Mouse (Mus musculus) midbrain, embryonic 10.5 days (tissue): Measurements from ENCODE around the gene Jam2. TPM values are rescaled to one million over a fixed set of nuclear protein-coding genes. Genes with fewer than 3 reads are reported as not detected.

ENCODE experiments used
- DNase-seq: peaks from one replicate; pipeline ENCODE4 v3.0.0-alpha.2; 2017; ENCODE audit warnings: low spot score
- H3K27ac ChIP-seq: fragments of 300-500 bp; sonication (generic); replicated peaks from 2 replicates; pipeline ENCODE4 v1.5.1; 2016; ENCODE audit warnings: mild to moderate bottlenecking
- H3K27me3 ChIP-seq: fragments of 300-500 bp; sonication (generic); 2 replicates; pipeline ENCODE4 v1.6.1; 2016; ENCODE audit warnings: low read depth, mild to moderate bottlenecking; ENCODE audit not compliant: poor library complexity, severe bottlenecking
- H3K36me3 ChIP-seq: fragments of 300-500 bp; sonication (generic); 2 replicates; pipeline ENCODE4 v1.6.1; 2016; ENCODE audit warnings: mild to moderate bottlenecking, moderate library complexity
- H3K4me1 ChIP-seq: fragments of 300-500 bp; sonication (generic); 2 replicates; pipeline ENCODE4 v1.6.1; 2016
- H3K4me3 ChIP-seq: fragments of 300-500 bp; sonication (generic); 2 replicates; pipeline ENCODE4 v1.5.1; 2016; ENCODE audit warnings: mild to moderate bottlenecking, moderate library complexity
- H3K9me3 ChIP-seq: fragments of 300-500 bp; sonication (generic); replicated peaks from 2 replicates; pipeline ENCODE4 v1.6.1; 2016; ENCODE audit warnings: mild to moderate bottlenecking
- WGBS: fragments of 180-500 bp; shearing (Covaris S2); methylation state at CpG from one replicate; pipeline ENCODE4 v1.1.7; 2016; 5-methylcytosine and 5-hydroxymethylcytosine counted together
- polyA plus RNA-seq: library from polyadenylated mRNA; unstranded; fragments of >200 nt; fragmentation: Nextera tagmentation; extraction: Ambion mirVana; gene quantifications from 2 replicates; pipeline ENCODE4 v1.2.1, GENCODE M21; 2016

Jam2 gene
- polyA plus RNA-seq: 53.0 and 67.8 TPM in 2 replicates

- 0% methylated on average over 43 of the region's 43 CpGs for WGBS
- Histone ChIP-seq H3K27ac (peak within 1 kb of the TSS; percentile 99), H3K9me3 (no peaks in the 10 kb centered on the region; the same call in 1 of the 2 replicates), H3K4me1 (peaks cover 29% of the 10 kb centered on the region), H3K27me3 (no peaks in the 10 kb centered on the region), H3K4me3 (peak within 1 kb of the TSS; percentile 85), H3K36me3 (peaks cover 24% of the 10 kb centered on the region)
- DNase-seq: peak; percentile 92
These were observed at the start of gene Jam2 for GRCm38 (mm10) chr16:84774003-84774703. Jam2 (plus strand) TSS chr16:84774123.

GRCm38 (mm10) chr16:84734806-84735165 lies 39.1 kb upstream of the Jam2 start:
- Histone ChIP-seq H3K27me3 (no peaks in the 10 kb centered on the region), H3K27ac (peak overlapping the region; percentile 90), H3K9me3 (no peaks in the 10 kb centered on the region), H3K4me1 (peaks cover 12% of the 10 kb centered on the region), H3K36me3 (peaks cover 34% of the 10 kb centered on the region), H3K4me3 (peak overlapping the region; percentile 83)
- DNase-seq: no peak
- under 1% methylated on average over 15 of the region's 15 CpGs for WGBS

DNA sequence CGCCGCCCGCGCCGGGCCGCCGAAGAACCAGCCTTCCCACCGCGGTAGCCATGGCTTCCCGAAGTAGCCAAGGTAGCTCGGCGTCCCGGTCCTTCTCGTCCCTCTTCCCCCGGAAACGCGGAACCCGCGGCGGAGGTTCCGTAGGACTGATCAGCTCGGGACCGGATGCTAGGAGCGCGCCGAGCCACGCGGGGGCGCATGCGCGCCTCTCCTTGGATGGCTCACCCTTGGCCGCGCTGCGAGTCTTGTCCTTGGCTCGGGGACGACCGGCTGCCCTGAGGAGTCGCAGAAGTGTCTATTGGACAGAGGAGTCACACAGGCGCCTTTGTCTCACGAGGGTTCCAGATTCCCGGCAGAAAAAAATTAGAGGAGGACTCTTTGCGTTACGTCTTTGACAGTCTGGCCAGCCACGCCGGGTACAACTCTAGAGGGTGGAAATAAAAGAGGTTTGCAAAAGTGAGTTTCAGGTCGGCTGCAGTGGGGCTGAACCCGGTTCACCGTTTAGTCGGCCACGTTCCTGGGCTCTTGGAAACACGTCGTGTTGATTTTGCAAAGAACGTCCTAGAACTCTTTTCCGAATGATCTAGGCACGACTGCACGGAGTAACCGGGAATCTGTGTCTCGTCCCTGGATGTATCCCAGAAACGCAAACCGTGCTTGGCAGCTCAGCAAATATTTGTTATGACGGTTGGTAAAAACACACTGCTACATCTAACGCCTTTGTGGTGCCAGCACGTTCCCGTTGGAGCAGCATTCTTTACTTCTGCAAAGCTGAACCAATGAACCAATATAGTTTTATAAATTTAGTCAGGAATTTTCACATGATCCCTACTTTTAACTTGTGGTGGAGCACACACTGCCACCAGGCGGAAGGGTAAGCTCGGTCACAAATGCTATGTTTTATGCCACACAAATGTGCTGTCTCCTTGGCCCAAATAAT lies 38.5 kb upstream of the Jam2 start, which contains the start of gene Mrpl39:
Gene Mrpl39 (minus strand): TSS at position 577 of the 940 bp plus-strand sequence.
- Histone ChIP-seq H3K4me3 (peak within 1 kb of the TSS; percentile 83), H3K9me3 (no peaks in the 10 kb centered on the region), H3K4me1 (peaks cover 12% of the 10 kb centered on the region), H3K36me3 (peaks cover 28% of the 10 kb centered on the region), H3K27ac (peak within 1 kb of the TSS; percentile 90), H3K27me3 (no peaks in the 10 kb centered on the region)
- 2% methylated on average over 66 of the region's 66 CpGs for WGBS
- peak; percentile 97 for DNase-seq

GRCm38 (mm10) chr16:84737358-84737757 lies 36.6 kb upstream of the Jam2 start:
- DNase-seq: no peak
- peaks cover 9% of the 10 kb centered on the region for H3K36me3 ChIP-seq
- no peak overlapping the region for H3K27ac ChIP-seq
- 82% methylated on average over 3 of the region's 3 CpGs for WGBS
- no peaks in the 10 kb centered on the region for H3K27me3 ChIP-seq
- H3K4me1 ChIP-seq: peaks cover 12% of the 10 kb centered on the region
- no peaks in the 10 kb centered on the region for H3K9me3 ChIP-seq
- no peak overlapping the region for H3K4me3 ChIP-seq

- no peak for DNase-seq
- Histone ChIP-seq H3K4me1 (no peaks in the 10 kb centered on the region), H3K9me3 (no peaks in the 10 kb centered on the region), H3K27me3 (no peaks in the 10 kb centered on the region), H3K27ac (no peak overlapping the region), H3K4me3 (no peak overlapping the region), H3K36me3 (no peaks in the 10 kb centered on the region)
- 79% methylated on average over 10 of the region's 10 CpGs for WGBS
These were observed 29.0 kb upstream of the Jam2 start for GRCm38 (mm10) chr16:84744703-84745490.

DNA sequence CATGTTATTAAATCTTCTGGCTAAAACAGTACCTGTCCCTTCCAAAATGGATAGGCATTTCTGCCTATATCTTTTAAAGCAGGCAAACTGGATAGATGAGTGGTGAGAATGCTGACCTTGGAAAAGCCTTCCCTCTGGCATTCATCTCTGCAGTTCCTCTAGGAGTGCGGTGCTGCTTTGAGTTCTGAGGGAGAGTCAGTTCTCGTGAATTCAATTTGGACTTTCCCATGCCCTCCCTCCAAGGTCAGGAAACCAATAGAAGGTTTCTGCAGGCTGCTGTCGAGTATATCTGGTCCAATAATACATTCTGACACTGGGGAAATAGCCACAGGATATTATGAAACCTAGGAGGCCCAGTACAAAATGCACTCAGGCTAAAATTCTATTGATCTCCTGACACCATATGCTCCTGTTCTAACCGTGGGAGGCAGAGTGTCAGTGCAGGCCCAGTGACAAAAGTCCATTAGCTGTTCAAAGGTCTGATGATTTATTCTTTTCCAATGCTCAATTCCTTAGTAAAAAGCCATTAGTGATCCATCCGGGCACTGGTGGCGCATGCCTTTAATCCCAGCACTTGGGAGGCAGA lies 28.1 kb upstream of the Jam2 start:
- DNase-seq: no peak
- Histone ChIP-seq H3K9me3 (no peaks in the 10 kb centered on the region), H3K27me3 (no peaks in the 10 kb centered on the region), H3K4me1 (no peaks in the 10 kb centered on the region), H3K36me3 (no peaks in the 10 kb centered on the region), H3K27ac (no peak overlapping the region), H3K4me3 (no peak overlapping the region)
- WGBS: 80% methylated on average over 6 of the region's 6 CpGs

GRCm38 (mm10) chr16:84767956-84768355 lies 6.0 kb upstream of the Jam2 start:
- peaks cover 11% of the 10 kb centered on the region for H3K4me1 ChIP-seq
- no peaks in the 10 kb centered on the region for H3K27me3 ChIP-seq
- no peaks in the 10 kb centered on the region for H3K9me3 ChIP-seq
- WGBS: 85% methylated on average over 8 of the region's 8 CpGs
- H3K4me3 ChIP-seq: no peak overlapping the region
- H3K27ac ChIP-seq: no peak overlapping the region
- no peaks in the 10 kb centered on the region for H3K36me3 ChIP-seq
- no peak for DNase-seq

DNA sequence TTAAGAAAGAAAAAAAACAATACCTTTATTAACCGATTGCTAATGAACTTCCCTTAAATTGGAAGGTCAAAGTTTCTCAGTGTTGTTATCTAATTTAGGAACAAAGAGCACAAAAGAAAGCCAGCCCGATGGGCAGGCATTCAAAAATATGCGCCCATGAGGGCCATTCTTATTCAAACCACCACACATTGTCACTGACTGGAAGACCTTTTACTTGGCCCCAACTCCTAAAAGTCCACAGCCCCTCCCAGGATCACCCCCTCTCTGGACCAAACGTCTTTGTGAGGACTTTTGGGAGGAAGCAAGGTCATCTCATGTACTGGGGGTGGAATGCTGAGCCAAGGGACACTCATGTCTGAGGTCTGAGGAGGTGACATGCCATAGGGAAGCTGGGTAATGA lies 4.7 kb upstream of the Jam2 start:
- Histone ChIP-seq H3K27me3 (no peaks in the 10 kb centered on the region), H3K4me1 (peaks cover 14% of the 10 kb centered on the region), H3K4me3 (no peak overlapping the region), H3K9me3 (no peaks in the 10 kb centered on the region), H3K36me3 (no peaks in the 10 kb centered on the region), H3K27ac (no peak overlapping the region)
- no peak for DNase-seq
- 61% methylated on average over 4 of the region's 4 CpGs for WGBS

DNA sequence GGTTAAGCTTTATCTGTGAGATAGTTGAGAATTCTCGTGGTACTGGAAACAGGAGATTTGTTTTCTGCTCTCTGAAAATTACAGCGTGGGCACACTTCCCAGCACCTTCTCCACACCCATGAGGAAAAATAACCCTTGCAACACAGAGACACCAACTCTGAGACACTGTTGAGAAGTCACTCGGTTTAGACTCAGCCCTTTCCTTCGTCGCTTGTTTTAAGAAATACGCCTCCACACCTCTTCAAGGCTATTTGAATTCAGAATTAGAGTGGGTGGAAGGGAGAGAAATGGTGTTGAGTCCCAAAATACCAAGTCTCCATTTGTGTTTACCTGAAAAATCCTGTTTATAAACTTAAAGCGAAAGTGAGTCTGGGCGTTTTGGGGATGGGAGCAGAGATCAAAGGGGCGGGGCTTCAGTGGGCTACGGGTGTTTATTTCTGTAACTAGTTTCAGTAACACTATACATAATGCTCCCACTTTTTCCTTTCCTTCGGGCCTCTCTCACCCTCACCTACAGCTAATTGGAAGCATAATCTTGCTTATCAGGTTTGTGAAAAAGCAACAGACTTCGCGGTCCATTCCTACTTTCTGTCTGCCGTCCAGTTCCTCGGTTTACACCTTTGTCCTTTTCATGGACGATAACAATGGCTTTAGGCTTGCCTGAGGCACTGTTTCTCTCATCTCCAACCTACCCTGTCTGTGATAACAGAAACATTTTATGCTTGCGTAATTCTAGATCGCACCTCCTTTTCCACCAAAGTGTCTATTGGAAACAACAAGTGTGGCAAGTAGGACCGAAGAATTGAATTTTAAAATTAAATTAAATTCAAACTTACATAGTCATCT lies 4.1 kb upstream of the Jam2 start:
- H3K36me3 ChIP-seq: no peaks in the 10 kb centered on the region
- H3K4me3 ChIP-seq: no peak overlapping the region
- DNase-seq: no peak
- 90% methylated on average over 19 of the region's 19 CpGs for WGBS
- no peak overlapping the region for H3K27ac ChIP-seq
- no peaks in the 10 kb centered on the region for H3K27me3 ChIP-seq
- peaks cover 14% of the 10 kb centered on the region for H3K4me1 ChIP-seq
- H3K9me3 ChIP-seq: no peaks in the 10 kb centered on the region

DNA sequence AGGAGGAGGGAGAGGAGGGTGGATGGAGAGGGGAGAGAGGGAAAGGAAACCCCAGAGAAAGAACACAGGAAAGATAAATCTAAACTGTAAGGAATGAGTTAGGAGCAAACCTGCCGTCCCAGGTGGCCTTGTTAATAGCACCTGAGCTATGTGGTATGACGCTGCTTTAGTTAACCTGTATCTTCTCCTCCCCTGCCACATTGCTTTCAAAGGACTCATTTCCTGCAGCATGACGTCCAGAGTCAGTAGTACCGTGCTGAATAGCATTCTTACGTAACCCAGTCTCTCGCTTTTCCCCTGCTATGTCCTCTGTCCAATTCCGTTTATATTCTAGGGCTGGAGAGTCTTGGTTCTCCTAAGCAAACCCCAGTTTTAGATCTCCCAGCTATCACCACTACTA lies 3.0 kb upstream of the Jam2 start:
- WGBS: 86% methylated on average over 7 of the region's 7 CpGs

DNA sequence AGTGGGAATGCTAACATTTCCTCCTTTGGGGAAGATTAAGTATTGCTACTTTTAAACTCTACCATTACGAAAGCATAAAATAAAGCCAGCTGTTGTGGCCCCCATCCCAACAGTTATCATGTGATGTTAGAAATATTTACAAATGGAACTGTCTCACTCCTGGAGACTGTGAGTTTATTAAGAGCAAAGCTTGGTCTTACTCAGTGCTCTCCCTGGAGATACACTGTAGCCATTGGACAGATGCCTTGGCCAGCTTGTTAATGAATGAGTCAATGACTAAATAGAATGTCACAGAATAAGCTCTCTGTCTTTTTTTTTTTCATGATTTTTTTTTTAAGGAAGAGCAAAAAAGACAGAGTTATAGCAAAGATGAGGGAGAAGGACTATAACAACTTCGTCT lies 2.5 kb upstream of the Jam2 start:
- H3K36me3 ChIP-seq: no peaks in the 10 kb centered on the region

More for the DNA sequence above, 3.0 kb upstream of the Jam2 start:
- no peak for DNase-seq
- Histone ChIP-seq H3K4me1 (peaks cover 20% of the 10 kb centered on the region), H3K4me3 (no peak overlapping the region), H3K27me3 (no peaks in the 10 kb centered on the region), H3K9me3 (no peaks in the 10 kb centered on the region), H3K27ac (no peak overlapping the region), H3K36me3 (no peaks in the 10 kb centered on the region)

More for the DNA sequence above, 2.5 kb upstream of the Jam2 start:
- Histone ChIP-seq H3K27me3 (no peaks in the 10 kb centered on the region), H3K4me1 (peaks cover 26% of the 10 kb centered on the region), H3K4me3 (no peak overlapping the region), H3K9me3 (no peaks in the 10 kb centered on the region), H3K27ac (no peak overlapping the region)
- no peak for DNase-seq
- WGBS: 92% methylated on average over 2 of the region's 2 CpGs
